Mouse (Mus musculus): ENCODE measurements around the gene S100g. TPM values are rescaled to one million over a fixed set of nuclear protein-coding genes. Genes with fewer than 3 reads are reported as not detected.

S100g gene
- total RNA-seq, 2 experiments from 2014 or later: not detected

GRCm38 (mm10) chrX:162913651-162914050, 50.7 kb downstream of the S100g start:
- no peak overlapping the region for H3K27ac ChIP-seq
- DNase-seq: no peak
- intact Hi-C loops (cut with DNase I): loop anchor here (10.0 kb wide), 1 partner anchor 1151 kb away; no protein-coding TSS in a partner anchor
- TF ChIP-seq CTCF (IDR thresholded peaks at IDR 0.05): no peak
- H3K4me3 ChIP-seq: no peak overlapping the region

Other genes starting within 250 kb of the S100g start
- 10 to 100 TPM; 82.1 to 91.2 TPM for gene Rbbp7, start 204.2 kb downstream of the S100g start, total RNA-seq (2021)
- gene Txlng, start 135.1 kb downstream of the S100g start, total RNA-seq (2021): 1 to 10 TPM; 8.1 to 8.9 TPM
- 10 to 100 TPM; 23.6 to 27.1 TPM for gene Syap1, start 76.2 kb downstream of the S100g start, total RNA-seq (2021)
- gene Ctps2, start 63.4 kb downstream of the S100g start, total RNA-seq (2021): 1 to 10 TPM; 5.5 to 7.6 TPM

All from gastrocnemius, adult 2 months (tissue).